Mouse (Mus musculus) common myeloid progenitor, adult 5-6 weeks (primary cell): ENCODE data around the gene Nlrp6. TPM values are rescaled to one million over a fixed set of nuclear protein-coding genes. Genes with fewer than 3 reads are reported as not detected.
"Not testable (repeated sequence)": the region's sequence is repeated elsewhere in the genome, so short reads cannot be mapped to it uniquely, and the experiment has no call there.

ENCODE experiments used
- ATAC-seq: replicated peaks from 2 replicates; pipeline ENCODE4 v1.8.0; 2016; ENCODE audit warnings: low read depth, mild to moderate bottlenecking, moderate TSS enrichment, inconsistent platforms; ENCODE audit not compliant: poor library complexity, severe bottlenecking
- total RNA-seq: library from RNA; stranded (forward); fragments of 200-1000, 187-1606 nt; gene quantifications from 2 replicates; pipeline ENCODE4 v1.2.3, GENCODE M21; 2017

Gene Nlrp6
- total RNA-seq, result 0.18 and 0.49 TPM in 2 replicates

GRCm38 (mm10) chr7:140920418-140921029, at the start of gene Nlrp6:
TSS of gene Nlrp6 (plus strand) at chr7:140920902.
- ATAC-seq, result no peak

GRCm38 (mm10) chr7:140874224-140874623, 46.5 kb upstream of the Nlrp6 start:
- ATAC-seq, result peak; percentile 90

GRCm38 (mm10) chr7:140877364-140877763, 43.3 kb upstream of the Nlrp6 start:
- ATAC-seq, result peak; percentile 39

GRCm38 (mm10) chr7:140879355-140879754, 41.3 kb upstream of the Nlrp6 start:
- peak; percentile 46 for ATAC-seq

DNA sequence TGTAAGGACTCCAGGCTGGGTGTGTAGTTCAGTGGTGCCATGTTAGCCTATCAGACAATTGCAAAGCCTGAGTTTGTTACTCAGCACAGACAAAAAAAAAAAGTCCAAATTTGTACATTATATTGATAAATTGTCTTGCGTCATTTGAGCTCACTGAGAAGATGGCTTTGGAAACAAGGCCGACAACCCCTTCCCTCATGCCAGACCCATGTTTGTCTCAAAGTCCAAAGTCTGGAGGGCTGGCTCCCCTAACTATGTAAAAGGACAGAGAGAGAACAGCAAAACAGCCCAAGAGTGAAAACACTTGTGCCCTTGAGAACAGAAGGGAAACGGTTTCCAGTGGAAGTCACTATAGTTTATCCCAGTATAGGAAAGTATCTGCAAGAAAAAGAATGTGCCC, 40.3 kb upstream of the Nlrp6 start:
- ATAC-seq, result no peak

DNA sequence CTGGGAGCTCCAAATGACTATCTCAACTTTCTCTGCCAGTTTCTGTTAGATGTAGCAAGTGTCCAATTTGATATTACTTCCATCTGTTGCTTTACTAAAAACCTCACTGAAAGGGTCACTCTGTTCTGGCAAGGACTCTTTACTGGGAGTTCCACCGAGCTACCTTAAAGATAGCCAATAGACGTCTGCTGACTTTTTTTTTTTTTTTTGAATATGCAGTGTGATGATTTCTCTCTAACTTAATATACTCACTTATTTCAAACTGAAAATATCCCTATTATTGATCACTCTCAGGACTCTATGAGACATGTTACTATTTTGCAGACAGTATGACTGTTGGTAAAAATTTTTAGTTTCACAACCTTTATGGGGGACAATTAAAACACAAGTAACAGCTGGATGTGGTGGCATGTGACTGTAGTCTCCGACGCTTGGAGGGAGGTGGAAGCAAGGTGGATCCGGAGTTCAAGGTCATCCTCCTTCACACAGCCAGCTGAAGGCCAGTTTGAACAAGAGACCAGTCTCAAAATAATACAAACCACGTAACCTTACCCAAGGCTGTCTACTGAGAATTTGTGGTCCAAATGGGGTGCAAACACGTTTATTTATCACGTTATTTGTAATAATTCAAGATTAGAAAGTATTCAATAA, 39.7 kb upstream of the Nlrp6 start:
- no peak for ATAC-seq

DNA sequence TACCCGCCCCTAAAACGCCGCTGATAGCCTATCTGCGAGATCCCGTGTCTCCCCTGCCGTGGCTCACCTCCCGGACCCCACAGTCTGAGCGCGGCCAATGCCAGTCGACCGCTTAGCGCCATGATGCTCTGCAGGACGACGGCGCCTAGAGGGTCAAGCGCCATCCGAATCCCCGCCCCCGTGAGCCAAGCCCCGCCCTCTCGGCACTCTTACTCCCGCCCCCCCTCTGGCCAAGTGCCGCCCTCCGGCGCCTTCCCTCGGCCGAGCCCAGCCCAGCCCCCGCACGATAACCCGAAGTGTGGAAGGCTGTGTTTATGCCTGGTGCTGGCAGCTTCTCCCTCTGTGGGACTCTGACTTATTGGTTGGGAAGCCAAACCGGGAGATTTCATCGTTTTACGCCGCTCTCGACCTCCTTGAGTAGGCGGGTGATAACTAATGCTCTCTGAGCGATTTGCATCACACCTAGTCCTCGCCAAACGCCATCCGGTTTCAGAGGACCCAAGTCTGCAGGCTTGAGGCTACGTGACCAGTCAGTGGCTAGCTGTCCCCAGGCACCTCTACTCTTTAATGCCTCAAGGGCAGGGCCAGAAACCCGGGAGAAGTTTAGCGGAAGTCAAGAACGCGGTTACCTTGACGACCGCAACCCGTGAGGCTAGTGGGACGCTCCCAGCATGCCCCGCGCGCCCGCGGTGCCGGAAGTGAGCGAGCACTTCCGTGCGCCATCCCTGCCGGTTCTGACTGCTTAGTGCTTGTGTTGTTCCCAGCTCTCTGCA, 38.8 kb upstream of the Nlrp6 start, which contains the start of the genes Psmd13 and Sirt3:
Gene Psmd13, plus strand, starts transcription at position 273 of the 773 bp plus-strand sequence.
Gene Sirt3, minus strand, starts transcription at position 614 of the 773 bp plus-strand sequence.
- peak; percentile 73 for ATAC-seq

GRCm38 (mm10) chr7:140882469-140882803, 38.3 kb upstream of the Nlrp6 start:
- peak; percentile 2; the same call in 1 of the 2 replicates for ATAC-seq

DNA sequence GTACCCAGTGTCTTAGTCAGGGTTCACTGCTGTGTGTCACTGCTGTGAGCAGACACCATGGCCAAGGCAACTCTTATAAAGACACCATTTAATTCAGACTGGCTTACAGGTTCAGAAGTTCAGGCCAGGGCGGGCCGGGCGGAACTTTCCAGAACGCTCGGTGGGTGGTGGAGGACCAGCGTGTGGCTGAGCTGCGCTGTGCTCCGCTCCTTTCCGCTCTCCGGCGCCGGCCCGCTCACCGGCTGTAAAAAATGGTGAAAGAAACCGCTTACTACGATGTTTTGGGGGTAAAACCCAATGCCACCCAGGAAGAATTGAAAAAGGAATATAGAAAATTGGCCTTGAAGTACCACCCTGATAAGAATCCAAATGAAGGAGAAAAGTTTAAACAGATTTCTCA, 30.1 kb upstream of the Nlrp6 start:
- not testable (repeated sequence) for ATAC-seq

- no peak for ATAC-seq
Observed at GRCm38 (mm10) chr7:140894031-140894430, 26.7 kb upstream of the Nlrp6 start.

DNA sequence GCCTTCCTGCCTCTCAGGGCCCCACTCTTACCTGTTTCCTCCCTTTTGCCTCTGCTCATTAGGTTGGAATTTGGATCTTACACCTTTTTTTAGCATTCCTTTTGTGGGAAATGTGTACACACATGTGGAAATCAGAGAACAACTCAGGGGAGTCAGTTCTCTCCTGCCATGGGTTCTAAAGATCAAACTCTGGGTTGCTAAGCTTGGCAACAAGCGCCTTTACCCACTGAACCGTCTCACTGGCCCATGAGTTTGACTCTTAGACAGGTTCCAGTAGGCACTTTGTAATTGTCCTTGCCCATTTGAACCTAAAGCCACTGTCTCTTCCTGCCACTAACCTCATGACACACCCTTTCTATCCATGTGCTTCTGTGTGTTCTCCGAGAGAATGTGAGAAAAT, 26.1 kb upstream of the Nlrp6 start:
- ATAC-seq, result no peak

DNA sequence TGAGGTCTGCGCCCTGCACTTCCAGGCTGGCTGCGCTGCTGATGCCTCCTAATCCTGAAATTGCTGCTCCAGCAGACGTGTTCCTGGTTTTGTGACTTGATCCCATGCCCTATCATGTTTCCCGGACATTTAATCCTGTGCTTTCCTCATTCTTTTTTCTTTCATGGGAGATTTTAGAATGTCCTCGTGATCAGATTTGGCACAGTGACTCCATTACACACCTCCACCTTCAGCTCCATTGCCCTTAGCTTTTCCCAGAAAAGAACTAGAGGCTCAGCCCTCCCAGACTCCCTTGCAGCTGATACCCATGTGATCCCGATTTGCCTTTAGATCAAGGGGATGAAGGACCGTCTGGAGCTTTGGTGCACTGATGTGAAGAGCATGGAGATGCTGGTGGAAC, 22.8 kb upstream of the Nlrp6 start:
- no peak for ATAC-seq

DNA sequence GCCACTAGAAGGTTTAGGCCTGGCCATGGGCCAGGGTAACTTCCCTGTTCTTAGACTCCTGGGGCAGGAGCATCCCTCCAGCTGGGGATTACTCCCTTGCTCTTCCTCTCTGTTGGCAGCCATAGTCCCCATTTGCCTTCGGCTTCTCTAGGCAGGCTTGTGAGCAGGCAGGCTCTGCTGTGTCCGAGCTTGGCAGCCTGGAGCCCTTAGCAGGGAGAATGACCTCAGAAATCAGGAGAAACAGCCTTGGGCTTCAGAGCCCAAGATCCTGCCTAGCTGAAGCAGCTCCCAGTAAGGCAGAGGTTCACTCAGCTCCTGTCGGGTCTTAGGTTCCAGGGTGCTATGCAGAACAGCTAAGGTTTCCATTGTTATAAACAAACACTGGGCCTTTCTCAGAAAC, 21.6 kb upstream of the Nlrp6 start:
- no peak for ATAC-seq

DNA sequence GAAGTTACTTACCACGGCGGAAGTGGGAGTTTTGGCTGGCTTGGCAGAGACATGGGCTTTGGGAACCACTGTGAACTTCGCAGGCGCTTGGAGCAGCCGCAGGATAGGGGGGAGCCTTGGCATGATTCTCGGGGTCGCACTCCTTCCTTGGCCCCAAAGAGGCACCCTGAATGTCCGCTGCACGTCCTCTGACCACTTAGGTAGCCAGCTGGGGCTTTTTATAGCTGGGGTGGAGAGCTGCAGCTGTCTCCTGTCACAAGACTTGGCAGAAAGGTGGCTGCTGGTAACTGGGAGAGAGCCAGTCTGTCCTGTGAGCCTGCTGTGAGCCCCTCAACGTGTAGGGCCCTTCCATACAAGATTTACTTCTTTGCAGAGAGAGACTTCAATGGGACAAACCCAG, 20.5 kb upstream of the Nlrp6 start, which contains the start of gene Cox8b:
Gene Cox8b, minus strand, starts transcription at position 227 of the 400 bp plus-strand sequence.
- no peak for ATAC-seq

DNA sequence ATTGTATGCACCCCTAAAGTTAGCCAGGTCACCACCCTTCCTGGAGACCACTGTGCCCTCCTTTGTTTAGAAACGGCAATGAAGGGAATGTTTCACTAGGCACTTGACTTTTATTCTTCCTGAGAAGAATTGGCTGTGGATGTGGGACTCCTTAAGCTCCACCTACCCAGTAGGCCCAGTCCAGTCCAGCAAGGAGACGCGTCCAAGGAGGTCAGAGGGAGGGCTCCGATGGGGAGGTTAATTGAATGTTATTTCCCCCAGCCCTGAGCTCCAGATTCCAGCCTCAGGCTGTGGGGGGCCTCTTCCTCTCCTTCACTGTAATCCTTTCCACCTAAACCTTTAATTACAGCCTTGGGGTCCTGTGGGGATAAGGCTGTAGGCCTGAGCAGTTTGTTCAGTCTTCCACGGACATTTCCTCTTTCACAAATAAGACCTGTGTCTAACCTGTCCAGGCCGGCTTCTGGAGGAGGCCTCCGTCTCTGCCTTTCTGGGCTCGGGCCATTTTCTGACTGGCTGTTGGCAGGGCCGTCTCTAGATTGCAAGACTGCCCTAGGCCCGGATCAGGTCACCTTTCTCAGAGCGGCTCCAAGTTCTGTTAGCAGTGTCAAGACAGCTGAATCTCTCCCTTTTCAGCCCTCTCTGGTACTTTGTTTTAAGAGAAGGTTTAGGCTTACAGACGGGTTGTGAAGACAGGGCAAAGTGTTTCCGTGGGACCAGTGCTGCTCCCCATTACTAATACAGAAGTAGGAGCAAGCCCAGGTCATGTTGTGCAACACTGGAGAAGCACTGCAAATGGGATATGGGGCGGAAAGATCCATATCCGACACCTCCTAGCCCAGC, 18.4 kb upstream of the Nlrp6 start:
- no peak for ATAC-seq

- peak; percentile 86 for ATAC-seq
Observed at GRCm38 (mm10) chr7:140903212-140903611, 17.5 kb upstream of the Nlrp6 start.

DNA sequence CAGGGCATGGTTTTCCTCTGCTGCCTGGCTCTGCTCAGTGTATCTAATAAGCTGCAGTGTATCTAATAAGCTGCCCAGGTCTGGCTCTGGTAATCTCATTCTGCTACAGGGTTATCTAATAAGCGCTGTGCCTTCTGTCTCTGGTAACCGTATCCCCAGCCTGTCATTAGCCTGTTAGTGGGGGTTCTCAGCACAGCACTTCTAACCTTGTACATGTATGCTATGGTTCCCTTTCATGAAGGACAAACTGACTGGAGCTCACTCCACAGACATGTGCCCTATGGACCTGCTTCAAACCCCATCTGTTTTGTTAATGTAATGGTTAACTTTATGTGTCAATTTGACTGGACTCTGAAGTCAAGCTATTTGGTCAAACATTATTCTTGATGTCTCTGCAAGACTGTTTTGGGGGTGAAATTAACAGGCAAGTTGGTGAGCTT, 15.0 kb upstream of the Nlrp6 start:
- no peak for ATAC-seq

DNA sequence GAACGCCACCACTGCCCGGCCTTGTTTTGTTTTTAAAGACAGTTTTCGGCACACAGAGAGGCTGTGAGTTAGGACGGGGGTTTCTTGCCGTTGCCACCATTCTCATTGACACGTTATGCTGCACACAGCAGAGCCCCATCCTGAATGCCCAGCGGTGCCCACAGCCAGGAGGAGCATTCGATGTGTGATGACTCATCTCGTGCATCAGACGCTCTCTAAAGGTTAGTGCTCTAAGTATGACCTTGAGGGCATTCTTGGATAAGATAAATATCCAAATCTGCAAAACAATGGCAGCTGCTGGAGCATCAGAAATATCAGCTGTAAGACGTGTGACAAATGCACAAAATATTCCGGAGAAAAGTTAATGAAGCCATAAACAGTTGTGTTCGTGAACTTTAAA, 13.6 kb upstream of the Nlrp6 start:
- ATAC-seq, result no peak

GRCm38 (mm10) chr7:140907697-140908096, 13.0 kb upstream of the Nlrp6 start:
- ATAC-seq, result no peak

- 0 out of 2 replicates have a peak, but pooled peaks have one; percentile 6 for ATAC-seq
Observed at GRCm38 (mm10) chr7:140908181-140908580, 12.5 kb upstream of the Nlrp6 start.
